8 mouse cellular contexts compared by ENCODE assay signal in the genomic region with DNA sequence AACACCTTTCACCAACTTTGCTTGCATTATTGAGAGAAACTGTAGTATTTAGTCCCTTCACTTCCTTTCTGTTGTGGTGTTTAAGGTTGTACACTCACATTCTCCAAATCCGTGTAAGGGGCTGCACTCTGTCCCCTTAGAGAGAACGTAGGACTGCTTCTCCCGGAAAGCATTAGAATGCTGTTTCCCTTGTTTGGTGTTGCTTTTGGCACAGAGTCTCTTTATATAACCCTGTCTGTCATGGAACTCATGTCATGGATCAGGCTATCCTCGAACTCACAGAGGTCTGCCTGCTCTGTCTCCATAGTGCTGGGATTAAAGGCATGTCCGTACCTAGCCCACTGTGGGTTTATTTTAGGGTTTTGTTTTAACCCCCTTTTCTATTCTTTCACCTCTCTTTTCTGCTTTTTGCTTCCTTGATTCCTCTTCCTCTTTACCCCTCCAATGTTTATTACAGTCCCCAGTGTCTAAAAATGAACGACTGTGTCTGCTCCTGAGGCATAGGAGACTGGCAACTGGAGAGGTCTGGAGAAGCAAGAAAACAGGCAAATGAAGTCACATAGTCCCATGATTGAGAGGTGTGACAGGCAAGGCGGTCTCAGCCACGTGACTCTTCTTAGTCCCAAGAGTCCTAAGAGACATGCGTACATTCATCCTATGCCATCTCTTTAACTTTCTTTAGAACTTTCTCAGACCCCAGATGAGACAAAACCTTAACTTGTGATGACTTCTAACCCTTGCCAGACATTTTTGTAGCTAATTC.
A peak's percentile ranks its signal among the peaks of the same experiment; 100 is the strongest.
DNase-seq lines count a peak whose midpoint lies in the region; ATAC-seq lines count a peak whose summit lies in the region.

No protein-coding gene starts in this region.

- no peaks in the 10 kb centered on the region for H3K27me3 ChIP-seq in kidney, embryonic 15.5 days
- no peaks in the 10 kb centered on the region for H3K27me3 ChIP-seq in hindbrain, embryonic 10.5 days (ENCODE audit: insufficient read depth, poor library complexity, severe bottlenecking)
- no peaks in the 10 kb centered on the region for H3K27me3 ChIP-seq in midbrain, embryonic 12.5 days

- ATAC-seq in kidney, embryonic 15.5 days (replicated peaks; ENCODE audit: low FRiP score) = 0 out of 2 replicates have a peak, but pooled peaks have one; percentile 30
- ATAC-seq in midbrain, embryonic 12.5 days (ENCODE audit: low FRiP score, low read depth) = no peak

- H3K4me2 ChIP-seq in kidney, embryonic 15.5 days = peak overlapping the region; percentile 52; the same call in 1 of the 2 replicates
- peak overlapping the region; percentile 54 for H3K4me2 ChIP-seq in midbrain, embryonic 12.5 days (replicated peaks)

- H3K36me3 ChIP-seq in kidney, embryonic 15.5 days = no peaks in the 10 kb centered on the region
- H3K36me3 ChIP-seq in hindbrain, embryonic 10.5 days = no peaks in the 10 kb centered on the region
- no peaks in the 10 kb centered on the region for H3K36me3 ChIP-seq in midbrain, embryonic 12.5 days

- H3K4me1 ChIP-seq in kidney, embryonic 15.5 days = peaks cover 47% of the 10 kb centered on the region
- peaks cover 28% of the 10 kb centered on the region for H3K4me1 ChIP-seq in hindbrain, embryonic 10.5 days (replicated peaks)
- peaks cover 16% of the 10 kb centered on the region for H3K4me1 ChIP-seq in midbrain, embryonic 12.5 days

- H3K9ac ChIP-seq in kidney, embryonic 15.5 days = no peak overlapping the region
- no peak overlapping the region for H3K9ac ChIP-seq in midbrain, embryonic 12.5 days (replicated peaks)

- WGBS in kidney, embryonic 15.5 days = 36% methylated on average over 9 of the region's 9 CpGs
- WGBS in hindbrain, embryonic 10.5 days = 58% methylated on average over 9 of the region's 9 CpGs
- WGBS in midbrain, embryonic 12.5 days = 52% methylated on average over 9 of the region's 9 CpGs

- H3K9me3 ChIP-seq in kidney, embryonic 15.5 days (replicated peaks) = no peaks in the 10 kb centered on the region
- no peaks in the 10 kb centered on the region for H3K9me3 ChIP-seq in hindbrain, embryonic 10.5 days
- H3K9me3 ChIP-seq in midbrain, embryonic 12.5 days = no peaks in the 10 kb centered on the region

- no peak overlapping the region for H3K4me3 ChIP-seq in kidney, embryonic 15.5 days (replicated peaks)
- no peak overlapping the region for H3K4me3 ChIP-seq in hindbrain, embryonic 10.5 days
- H3K4me3 ChIP-seq in midbrain, embryonic 12.5 days = no peak overlapping the region

- H3K27ac ChIP-seq in kidney, embryonic 15.5 days = peak overlapping the region; percentile 88
- 0 out of 2 replicates have a peak overlapping the region, but pooled peaks have one; percentile 79 for H3K27ac ChIP-seq in hindbrain, embryonic 10.5 days
- H3K27ac ChIP-seq in midbrain, embryonic 12.5 days (replicated peaks) = no peak overlapping the region

- no peak for DNase-seq in kidney, postnatal 36 days
- peak; percentile 65 for DNase-seq in adipocyte (ENCODE audit: low spot score)
- no peak for DNase-seq in hindbrain, embryonic 10.5 days (ENCODE audit: low spot score)
- DNase-seq in T-cell, adult 2 months (ENCODE audit: low spot score) = no peak
- no peak for DNase-seq in embryo, embryonic 9.5 days (ENCODE audit: extremely low spot score)
- DNase-seq in lung, postnatal 4 days = no peak
